Mouse (Mus musculus) natural killer cell, adult 2 months (primary cell): Measurements from ENCODE around the gene Armh2.

ENCODE experiments used
- DNase-seq, 2 experiments: peaks; one replicate each; pipeline ENCODE4 v3.0.0; 2022; ENCODE audit warnings: low spot score in 2 of 2

Gene Armh2

DNA sequence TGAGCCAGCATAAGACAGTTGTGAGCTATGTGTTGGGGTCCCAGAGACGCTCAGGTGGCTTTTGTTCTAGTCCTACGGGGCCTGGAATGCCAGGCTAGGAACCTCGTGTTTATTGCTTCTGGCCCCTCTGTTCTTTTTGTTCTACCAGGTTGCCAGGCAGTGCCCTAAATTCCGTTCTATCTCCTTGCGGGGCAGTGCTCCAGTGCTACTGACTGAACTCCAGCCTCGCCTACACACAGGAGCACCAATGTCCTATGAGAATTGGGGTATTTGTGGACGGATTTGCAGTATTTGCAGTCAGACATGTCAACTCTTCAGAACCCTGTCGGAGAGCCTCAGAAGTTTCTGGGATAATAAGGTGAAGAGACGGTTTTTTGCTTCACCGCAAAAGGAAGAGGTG is at the start of gene Armh2:
Gene Armh2 (plus strand): TSS at position 205 of the 400 bp plus-strand sequence.
- DNase-seq: no peak

DNA sequence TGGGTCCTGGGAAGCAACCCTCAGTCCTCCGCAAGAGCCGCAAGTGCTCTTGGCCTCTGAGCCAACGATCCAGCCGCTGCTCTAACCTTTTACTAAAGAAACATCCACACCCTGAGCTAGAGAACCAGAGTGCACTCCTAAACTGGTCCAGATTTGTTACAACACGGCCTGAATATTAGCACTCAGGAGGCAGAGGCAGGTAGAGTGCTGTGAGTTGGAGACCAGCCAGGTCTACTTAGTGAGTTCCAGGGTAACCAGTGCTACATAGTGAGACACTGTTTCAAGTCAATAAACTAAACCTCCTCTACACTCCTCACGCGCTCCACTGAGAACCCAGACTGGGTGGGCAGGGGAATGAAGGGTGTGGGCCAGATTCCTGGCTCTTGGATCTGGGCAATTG is 47.7 kb upstream of the Armh2 start:
- no peak for DNase-seq

DNA sequence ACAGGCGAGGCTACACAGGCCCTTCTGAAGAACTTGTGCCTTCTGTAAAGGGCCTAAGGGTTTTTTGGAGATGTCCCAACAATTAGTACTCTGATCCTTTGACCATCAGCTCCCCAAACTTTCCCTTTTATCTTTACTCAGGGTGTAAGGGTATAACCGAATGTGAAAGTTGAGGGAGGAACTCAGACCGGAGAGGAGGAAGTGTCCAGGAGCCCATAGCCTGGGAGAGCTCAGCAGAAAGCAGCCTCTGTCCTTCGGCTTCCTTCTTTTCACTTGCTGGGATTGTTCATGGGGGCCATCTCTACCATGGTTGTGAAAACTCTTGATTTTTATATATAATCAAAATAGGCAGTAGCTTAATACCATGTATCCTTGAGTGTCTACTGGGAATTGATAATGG is 42.3 kb upstream of the Armh2 start:
- DNase-seq: no peak

DNA sequence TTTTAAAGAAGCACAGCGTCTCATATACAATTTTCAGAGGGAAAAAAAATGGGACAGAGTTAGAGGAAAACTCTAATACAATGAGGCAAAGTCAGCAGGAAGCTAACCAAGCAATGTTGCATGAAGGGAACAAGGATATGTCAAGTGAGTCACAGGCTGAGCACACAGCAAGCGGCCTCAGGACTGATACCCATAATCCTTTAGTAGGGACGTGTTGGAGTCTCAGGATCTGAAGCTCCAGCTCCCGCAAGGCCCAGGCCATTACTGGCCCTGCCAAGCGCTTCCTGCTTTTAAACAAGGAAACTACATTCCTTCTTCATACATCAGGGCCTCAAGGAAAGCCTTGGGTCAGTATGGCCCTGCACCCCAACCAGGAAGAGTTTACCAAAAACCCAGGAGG is 38.9 kb upstream of the Armh2 start:
- no peak for DNase-seq

DNA sequence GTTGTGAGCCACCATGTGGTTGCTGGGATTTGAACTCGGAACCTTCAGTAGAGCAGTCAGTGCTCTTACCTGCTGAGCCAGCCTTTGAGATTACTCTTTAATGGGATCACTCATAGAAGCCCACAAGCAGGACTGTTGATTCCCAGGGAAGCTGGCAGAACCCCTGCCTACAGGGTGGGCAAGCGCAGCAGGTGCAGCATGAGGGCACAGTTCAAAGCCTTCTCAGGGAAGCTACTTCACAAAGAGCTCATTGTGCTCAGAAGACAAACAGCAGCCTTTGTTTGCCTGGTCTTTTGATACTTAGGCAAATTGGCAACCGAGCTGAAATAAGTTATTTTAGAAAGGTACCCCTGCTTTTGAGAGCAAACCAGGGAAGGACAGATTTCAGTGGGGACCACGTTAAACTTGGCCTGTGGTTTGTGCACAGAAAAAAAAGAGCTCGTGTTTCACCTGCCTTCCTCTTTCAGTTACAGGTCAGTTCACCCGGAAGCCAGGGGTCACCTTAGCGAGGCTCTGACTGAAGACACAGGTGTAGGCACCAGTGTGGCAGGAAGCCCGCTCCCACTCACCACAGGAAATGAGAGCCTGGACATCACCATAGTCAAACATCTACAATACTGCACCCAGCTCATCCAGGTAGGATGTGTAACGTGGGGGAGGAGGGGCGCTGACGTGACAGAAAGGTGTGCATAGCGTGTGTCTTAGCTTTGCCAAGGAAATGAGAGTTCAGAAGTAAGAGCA is 31.2 kb upstream of the Armh2 start:
- DNase-seq: no peak

DNA sequence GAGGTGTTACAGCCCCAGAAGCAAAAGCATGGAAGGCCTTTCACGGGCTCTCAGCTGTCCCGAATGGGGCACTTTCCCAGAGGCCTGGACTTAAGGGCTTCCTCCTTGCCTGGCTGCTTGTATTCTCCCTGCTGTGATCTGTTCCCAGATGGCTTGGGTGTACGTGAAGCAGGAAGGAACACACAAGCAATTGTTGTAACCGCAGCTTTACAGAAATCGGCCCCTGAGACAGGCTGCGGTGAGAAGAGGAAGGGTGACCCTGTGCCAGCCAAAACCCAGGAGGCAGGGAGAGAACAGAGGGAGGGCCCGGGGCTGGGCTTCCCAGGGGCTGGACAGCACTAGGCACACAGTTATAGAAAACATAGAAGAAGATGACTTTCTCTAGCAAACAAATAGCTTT is 30.1 kb upstream of the Armh2 start:
- no peak for DNase-seq

DNA sequence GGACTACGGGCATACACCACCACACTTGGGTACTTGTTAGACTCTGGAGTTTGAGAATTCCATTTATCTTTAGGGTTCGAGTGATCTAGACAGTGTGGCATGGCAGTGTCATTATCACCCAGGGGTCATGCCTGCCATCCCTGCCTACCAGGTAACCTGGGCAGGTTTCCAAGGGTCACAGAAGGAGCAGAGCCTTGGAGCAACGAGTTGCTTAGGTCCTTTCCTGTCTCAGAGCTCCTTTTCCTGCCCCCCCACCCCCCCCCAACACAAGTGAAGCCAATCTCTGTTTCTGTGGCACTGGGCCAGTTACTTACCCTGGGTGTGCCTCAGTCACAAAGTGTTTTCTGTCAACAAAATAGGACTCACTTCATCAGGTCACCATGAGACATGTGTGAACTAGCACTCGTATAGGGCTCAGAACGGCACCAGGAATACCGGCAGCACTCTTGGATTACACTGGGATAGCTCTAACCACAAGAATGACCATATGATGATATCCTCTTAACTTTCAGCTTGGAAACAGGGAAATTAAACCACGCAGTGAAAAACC is 28.4 kb upstream of the Armh2 start:
- DNase-seq: no peak

DNA sequence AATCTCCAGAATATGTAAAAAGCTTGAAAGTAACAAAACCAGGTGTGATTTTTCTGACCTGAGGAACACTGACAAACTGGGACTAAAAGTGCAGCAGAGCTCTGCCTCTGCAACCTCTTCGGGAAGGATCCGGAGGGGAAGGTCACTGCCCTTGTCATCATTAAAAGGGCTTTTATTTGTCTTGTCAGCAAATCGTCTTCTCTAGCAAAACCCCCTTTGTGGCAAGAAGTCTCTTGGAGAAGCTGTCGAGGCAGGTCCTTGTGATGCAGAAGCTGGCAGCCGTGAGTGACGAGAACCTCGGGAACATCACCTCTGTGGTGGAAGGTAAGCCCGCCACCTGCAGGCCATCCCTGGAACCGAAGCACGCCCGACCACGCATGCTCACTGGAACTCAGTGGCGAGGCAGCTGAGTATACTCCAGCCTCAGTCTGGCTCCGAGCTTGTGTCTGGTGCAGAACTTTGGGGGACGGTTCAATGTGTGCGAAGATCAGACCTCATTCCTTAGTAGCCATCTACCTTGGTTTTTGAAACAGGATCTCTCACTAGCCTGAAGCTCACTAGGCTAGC is 27.5 kb upstream of the Armh2 start:
- DNase-seq: peak; percentile 7 to 45

DNA sequence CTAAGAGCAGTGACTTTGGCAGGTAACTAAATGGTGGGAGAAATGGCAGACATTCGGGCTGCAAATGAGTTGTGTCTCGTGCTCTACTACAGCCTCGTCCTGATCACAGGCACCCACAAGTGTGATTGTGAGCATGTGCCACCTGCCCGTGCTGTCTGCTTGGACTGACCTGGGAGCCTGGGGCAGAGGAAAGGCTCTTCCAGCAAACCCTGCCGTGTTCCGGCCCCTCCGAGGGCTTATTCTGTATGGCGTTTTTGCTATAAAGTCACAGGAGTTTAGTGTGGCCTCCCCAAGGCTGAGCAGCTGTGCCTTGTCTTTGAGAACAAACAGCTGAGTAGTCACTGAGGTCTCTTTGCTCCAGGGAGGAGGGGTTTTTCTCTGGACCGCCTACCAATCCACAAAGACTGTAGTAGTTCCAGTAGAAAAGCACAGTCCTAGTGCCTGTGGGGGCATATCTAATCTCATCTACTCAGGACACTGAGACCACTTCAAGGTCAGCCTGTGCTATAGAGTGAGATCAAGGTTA is 26.6 kb upstream of the Armh2 start:
- no peak for DNase-seq

DNA sequence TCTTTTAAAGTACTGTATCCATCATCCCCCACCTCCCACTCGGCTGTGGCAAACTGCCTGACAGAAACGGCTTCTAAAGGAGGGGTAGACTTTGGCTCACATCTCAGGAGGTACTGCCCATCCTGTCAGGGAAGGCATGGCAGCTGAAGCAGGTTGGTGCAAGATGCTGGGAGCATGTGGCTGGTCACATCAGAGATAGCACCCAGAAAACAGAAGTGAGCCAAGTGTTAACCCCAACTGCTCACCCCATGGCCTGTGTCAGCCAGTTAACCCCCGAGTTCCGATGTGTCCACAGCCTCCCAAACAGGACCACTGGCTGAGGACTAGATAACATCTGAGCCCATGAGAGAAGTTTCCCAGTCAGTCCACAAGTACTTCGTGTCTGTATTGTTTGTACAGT is 25.4 kb upstream of the Armh2 start:
- no peak for DNase-seq

DNA sequence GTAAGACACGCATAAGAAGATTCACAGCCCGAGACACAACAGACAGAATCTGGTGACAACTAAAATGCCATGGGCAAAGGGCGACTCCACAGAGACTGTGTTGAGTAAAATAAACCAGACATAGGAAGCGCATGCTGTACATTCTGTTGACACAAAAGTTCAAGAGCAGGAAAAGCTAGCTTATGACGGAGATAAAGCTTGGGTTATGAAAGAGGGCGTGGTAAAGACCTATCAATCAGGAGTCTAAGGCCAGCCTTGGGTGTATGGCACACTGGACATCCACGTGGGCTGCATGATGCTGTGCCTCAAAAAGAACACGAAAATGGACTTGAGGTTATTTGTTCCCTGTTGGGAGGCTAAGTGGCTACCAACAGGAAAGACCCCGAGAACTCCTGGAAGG is 24.6 kb upstream of the Armh2 start:
- no peak for DNase-seq

DNA sequence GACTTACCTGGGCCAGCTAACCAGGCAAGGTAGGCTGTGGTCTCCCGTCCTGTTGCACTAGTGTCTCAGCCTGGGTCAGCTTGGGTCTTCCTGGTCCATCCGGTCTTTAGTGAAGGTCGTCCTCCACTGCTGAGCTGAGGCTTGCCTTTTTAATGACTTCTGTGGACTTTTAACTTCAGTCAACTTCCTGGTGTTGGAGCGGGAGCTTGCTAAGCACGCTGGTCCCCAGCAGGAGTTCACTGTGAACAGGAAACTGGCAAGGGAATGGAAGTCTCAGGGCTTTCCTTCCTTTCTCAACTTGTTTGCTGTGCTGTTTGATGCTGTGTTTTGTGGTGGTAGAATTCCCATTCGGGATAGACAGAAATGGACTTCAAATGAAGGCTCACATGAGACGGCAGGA is 23.4 kb upstream of the Armh2 start:
- no peak for DNase-seq

DNA sequence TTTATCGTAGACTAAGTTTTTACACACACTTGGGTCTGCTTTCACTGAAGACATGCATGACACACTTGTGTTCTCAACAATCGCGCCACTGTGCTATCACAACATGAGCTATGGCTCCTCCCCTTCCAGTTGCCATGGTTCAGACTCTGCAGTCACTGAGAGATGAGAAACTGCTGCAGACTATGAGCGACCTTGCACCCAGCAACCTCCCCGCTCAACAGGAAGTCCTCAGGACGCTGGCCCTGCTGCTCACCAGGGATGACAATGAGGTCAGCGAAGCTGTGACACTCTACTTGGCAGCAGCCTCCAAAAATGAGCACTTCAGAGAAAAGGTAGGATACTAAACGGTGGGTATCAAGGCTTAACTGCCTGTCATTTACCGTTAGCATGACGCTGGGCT is 19.5 kb upstream of the Armh2 start:
- DNase-seq: peak; percentile 61 to 79

DNA sequence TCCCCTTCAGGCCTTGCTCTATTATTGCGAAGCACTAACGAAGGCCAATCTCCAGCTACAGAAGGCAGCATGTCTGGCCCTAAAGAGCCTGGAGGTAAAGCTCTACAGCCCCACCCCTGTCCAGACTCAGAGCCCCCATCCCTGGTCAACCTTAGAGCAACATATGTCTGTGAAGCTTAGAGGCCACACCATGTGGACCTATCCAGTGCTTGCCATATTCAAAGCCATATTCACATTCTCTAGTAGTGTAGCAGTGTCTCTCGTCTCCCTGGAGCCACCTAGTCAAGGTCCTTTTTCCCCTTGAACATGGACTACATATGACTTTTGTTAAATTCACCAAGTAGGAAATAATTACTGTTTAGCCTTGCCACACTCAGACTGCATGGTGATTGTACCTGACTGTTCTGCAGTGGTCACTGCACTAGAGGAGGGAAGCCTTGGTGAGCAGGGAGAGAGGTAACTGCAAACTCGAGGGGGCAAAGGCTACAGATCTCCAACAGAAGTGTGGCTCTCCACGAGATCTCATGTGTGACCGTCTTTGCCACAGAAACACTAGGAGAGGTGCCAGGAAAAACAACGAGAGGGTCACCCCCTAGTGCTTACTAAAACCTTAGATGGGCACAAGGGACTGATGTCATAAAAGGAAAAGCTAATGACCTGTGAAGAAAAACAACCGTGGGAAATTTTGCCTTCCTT is 17.2 kb upstream of the Armh2 start:
- DNase-seq: no peak

DNA sequence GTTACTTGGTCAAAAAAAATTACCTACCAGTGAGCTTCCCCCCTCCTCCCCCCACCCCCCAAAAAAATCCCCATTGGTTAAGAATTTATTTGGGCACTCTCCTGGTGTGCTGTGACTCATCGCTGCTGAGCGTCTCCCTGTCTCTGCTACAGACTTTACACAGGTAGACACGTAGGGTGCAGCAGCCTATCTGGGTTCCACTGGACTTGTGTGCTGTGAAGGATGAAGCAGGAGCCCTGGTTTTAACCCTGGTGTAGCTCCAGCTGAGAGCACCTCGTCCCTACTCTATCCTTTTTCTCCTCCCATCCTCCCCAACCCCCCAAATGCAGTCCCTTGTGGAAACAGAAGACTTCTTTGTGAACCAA is 16.7 kb upstream of the Armh2 start:
- DNase-seq: no peak

DNA sequence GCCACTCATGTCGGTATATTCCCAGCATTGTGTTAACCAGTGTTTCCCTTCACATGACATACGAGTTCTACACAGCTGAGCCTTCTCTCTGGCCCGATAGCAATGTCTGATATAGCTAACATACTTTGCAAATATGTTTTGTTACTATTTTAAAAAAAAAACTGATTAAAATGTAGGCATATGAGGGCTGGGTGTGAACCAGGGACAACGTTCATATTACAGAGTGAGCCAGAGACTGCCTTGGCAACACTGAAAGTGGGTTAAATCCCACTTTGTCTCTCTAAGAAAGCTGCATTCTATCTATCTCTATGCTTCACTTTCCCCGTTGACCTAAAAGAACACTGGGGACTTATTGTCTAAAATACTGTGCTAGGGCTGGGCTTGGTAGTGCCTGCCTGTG is 11.9 kb upstream of the Armh2 start:
- no peak for DNase-seq

DNA sequence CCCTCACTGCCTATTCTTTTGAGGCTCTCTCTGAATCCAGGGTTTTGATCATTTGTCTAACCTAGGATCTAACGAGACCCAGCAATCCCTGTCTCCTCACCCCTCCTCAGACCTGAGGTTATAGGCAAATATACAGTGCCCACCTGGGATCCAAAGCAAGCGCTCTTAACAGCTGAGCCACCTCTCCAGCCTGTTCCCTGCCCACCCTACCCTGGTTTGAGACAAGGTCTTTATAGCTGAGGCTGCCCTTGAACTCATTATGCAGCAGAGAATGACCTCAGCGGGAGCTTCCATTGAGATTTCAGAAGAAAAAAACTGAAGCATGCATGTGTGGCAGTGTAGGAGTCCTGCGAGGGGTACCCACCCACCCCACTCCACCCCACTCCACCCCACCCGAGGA is 6.5 kb upstream of the Armh2 start:
- no peak for DNase-seq

DNA sequence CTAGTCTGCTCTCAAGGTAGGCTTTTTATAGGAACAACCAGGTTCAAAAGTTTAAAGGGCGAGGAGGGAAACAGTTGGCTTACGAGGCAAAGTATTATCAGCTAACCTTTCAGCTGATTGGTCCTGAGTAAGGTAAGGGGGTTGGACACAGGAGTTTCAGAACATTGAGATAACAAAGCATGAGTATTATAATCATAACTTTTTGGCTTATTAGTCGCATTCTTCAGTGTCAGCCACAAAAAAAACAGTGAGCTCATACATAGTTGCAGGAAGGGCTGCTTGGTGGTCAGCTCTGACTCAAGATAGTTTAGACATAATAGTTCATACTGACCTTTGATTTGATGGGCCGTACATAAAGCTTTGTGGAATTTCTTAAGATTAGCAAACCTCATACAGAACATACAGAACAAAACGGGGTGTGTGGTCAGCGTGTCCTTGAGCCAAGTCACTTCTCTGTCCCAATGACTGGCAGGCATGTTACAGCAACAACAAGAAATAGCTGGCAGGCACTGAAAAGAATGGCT is 5.4 kb upstream of the Armh2 start:
- no peak for DNase-seq

DNA sequence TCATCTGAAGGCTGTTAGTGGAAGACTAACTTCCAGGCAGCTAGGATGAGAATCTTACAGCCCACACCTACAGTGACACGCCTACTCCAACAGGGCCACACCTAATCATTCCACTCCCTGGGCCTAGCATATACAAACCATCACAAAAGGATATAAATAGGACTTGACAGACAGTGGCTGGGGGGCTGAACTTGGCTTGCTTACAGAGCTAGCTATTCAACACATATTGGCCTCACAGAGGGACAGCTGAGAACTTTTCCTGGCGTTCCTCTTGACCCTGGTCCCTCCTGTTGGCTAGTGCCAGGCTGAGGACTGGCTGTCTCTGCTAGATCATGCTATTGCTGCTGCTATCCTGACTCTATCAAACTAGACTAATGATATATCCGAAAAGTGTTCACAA is 6.8 kb downstream of the Armh2 start:
- no peak for DNase-seq

DNA sequence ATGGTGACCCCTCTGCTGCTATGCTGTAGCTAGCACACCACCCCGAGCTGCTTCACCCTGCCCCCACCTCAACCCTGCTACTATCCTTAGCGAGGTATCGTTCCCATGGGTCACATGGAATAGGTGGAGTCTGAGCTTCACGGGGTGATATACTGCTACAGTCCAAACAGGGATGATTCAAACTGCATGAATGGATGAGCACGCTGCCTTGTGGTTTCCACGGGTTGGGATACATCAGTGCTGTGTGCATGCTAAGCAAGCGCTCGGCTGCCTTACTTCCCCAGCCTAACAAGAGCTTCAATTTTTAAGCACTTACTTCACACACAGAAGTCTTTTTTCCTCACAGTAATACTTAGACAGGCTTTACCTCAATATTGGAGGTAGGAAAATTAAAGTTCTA is 9.8 kb downstream of the Armh2 start:
- DNase-seq: no peak

DNA sequence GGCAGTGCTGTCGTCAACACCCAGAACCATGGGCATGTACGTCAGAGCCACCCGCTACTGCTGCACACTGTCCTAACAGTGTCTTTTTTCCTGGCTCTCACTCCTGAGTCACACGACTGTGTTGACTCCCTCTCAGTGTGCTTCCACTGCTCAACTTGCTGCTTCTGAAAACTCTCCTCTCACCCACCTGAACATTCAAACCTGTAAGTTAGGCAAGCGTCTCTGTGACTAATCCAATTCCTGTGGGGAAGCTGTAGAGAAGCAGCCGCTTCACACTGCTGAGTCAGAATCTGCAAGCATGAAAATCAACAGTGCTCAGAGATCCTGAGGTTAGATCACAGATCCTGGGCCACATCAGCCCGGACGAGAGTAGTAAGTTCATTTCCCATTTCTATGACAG is 10.4 kb downstream of the Armh2 start:
- DNase-seq: no peak

DNA sequence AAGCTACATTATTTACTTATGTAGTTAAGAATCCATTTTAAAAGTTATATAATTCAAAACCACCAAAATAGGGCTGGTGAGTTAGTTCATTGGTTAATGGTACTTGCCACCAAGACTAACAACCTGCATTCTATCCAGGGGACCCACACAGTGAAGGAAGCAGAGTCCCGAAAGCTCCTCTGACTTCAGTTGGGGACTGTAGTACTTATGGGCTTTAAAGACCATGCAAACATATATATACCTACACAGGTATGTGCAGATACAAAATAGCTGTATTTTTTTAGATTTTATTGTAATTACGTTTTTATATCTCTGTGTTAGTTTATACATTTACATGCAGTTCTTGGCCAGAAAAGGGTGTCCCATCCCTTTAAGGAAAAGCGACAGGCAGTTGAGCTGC is 15.7 kb downstream of the Armh2 start:
- no peak for DNase-seq
